Mouse (Mus musculus): ENCODE data around the gene Zfp217. TPM values are rescaled to one million over a fixed set of nuclear protein-coding genes. Genes with fewer than 3 reads are reported as not detected.

Zfp217 gene
- total and polyA plus RNA-seq, 3 experiments = 5.3 to 12.1 (median 10.0) TPM

- H3K4me2 ChIP-seq (ENCODE audit: insufficient read depth, low read depth, poor library complexity, severe bottlenecking) = peak overlapping the region; percentile 94
- H3K4me3 ChIP-seq (replicated peaks in 1 of 3; ENCODE audit: low read depth in 2 of 3, low read length in 2 of 3, poor library complexity in 1 of 3) = peak overlapping the region in 2 of 3 experiments; percentile 18 to 20
- H3K9me3 ChIP-seq (replicated peaks; ENCODE audit: low read length) = no peaks in the 10 kb centered on the region
- peak overlapping the region; percentile 52 for H3K9ac ChIP-seq (ENCODE audit: insufficient read depth, low read depth)
- dilution Hi-C loops (cut with MboI; ENCODE audit: extremely low pct_ligation_motif_present, extremely low pct_unique_long_range_greater_than_20kb, low sequenced_read_pairs) = no loop called here
- no peaks in the 10 kb centered on the region for H3K27me3 ChIP-seq (replicated peaks)
- in situ Hi-C loops (cut with MboI; ENCODE audit: low pct_ligation_motif_present, low pct_unique_long_range_greater_than_20kb, low sequenced_read_pairs) = no loop called here
- TF ChIP-seq ELF1 (IDR thresholded peaks at IDR 0.05; ENCODE audit: low read depth, low read length) (no peak), GABPA (IDR thresholded peaks at IDR 0.05; ENCODE audit: insufficient replicate concordance, low read depth, low read length) (no peak), CTCF (conservative IDR thresholded peaks at IDR 0.05 in 1 of 2, IDR thresholded peaks at IDR 0.05 in 1 of 2; ENCODE audit: low read depth in 2 of 2, low read length in 2 of 2) (no peak), USF1 (IDR thresholded peaks at IDR 0.05; ENCODE audit: low read depth, low read length) (no peak), ZMIZ1 (IDR thresholded peaks at IDR 0.05; ENCODE audit: low read depth, low read length) (no peak), MAZ (IDR thresholded peaks at IDR 0.05; ENCODE audit: low read depth, low read length) (no peak), POLR2AphosphoS2 (IDR thresholded peaks at IDR 0.05; ENCODE audit: low read depth, low read length) (no peak), POLR2A (IDR thresholded peaks at IDR 0.05; ENCODE audit: low read depth, low read length) (peak; percentile 35; the same call in 1 of the 2 replicates), CHD2 (IDR thresholded peaks at IDR 0.05; ENCODE audit: low read length) (0 out of 2 replicates have a peak, but pooled peaks have one; percentile 18), TBP (conservative IDR thresholded peaks at IDR 0.05; ENCODE audit: low read depth, low read length) (no peak), SIN3A (IDR thresholded peaks at IDR 0.05; ENCODE audit: low read length) (no peak)
- H3K4me1 ChIP-seq (ENCODE audit: control insufficient read depth in 1 of 2, insufficient read depth in 2 of 2) = peaks cover 16 to 62% of the 10 kb centered on the region in 2 experiments
- peak; percentile 59 for DNase-seq (ENCODE audit: extremely low read depth)
- H3K36me3 ChIP-seq (replicated peaks in 1 of 2; ENCODE audit: control insufficient read depth in 1 of 2, insufficient read depth in 1 of 2, low read length in 1 of 2) = peaks cover 3 to 27% of the 10 kb centered on the region in 2 experiments
- peak overlapping the region; percentile 40 for H3K27ac ChIP-seq (ENCODE audit: insufficient read depth, low read depth)
- H3K79me2 ChIP-seq (replicated peaks; ENCODE audit: control insufficient read depth, extremely low read depth, insufficient read depth, poor library complexity, severe bottlenecking) = peaks cover 41% of the 10 kb centered on the region
These were observed 20.4 kb downstream of the Zfp217 start for GRCm38 (mm10) chr2:170127523-170127922.

GRCm38 (mm10) chr2:170126266-170126665 is 21.6 kb downstream of the Zfp217 start:
- Histone ChIP-seq H3K27me3 (replicated peaks) (no peaks in the 10 kb centered on the region), H3K4me3 (replicated peaks in 1 of 3; ENCODE audit: low read depth in 2 of 3, low read length in 2 of 3, poor library complexity in 1 of 3) (peak overlapping the region in 1 of 3 experiments; percentile 5), H3K9me3 (replicated peaks; ENCODE audit: low read length) (no peaks in the 10 kb centered on the region), H3K4me1 (ENCODE audit: control insufficient read depth in 1 of 2, insufficient read depth in 2 of 2) (peaks cover 16 to 72% of the 10 kb centered on the region in 2 experiments), H3K9ac (ENCODE audit: insufficient read depth, low read depth) (no peak overlapping the region), H3K4me2 (ENCODE audit: insufficient read depth, low read depth, poor library complexity, severe bottlenecking) (no peak overlapping the region), H3K36me3 (replicated peaks in 1 of 2; ENCODE audit: control insufficient read depth in 1 of 2, insufficient read depth in 1 of 2, low read length in 1 of 2) (peaks cover 4 to 37% of the 10 kb centered on the region in 2 experiments), H3K79me2 (replicated peaks; ENCODE audit: control insufficient read depth, extremely low read depth, insufficient read depth, poor library complexity, severe bottlenecking) (peaks cover 46% of the 10 kb centered on the region), H3K27ac (ENCODE audit: insufficient read depth, low read depth) (no peak overlapping the region)
- DNase-seq (ENCODE audit: extremely low read depth) = no peak
- dilution Hi-C loops (cut with MboI; ENCODE audit: extremely low pct_ligation_motif_present, extremely low pct_unique_long_range_greater_than_20kb, low sequenced_read_pairs) (no loop called here), in situ Hi-C loops (cut with MboI; ENCODE audit: low pct_ligation_motif_present, low pct_unique_long_range_greater_than_20kb, low sequenced_read_pairs) (no loop called here)
- TF ChIP-seq KAT2A (IDR thresholded peaks at IDR 0.05; ENCODE audit: insufficient replicate concordance, low read length) = no peak
- no peak for TF ChIP-seq MAZ (IDR thresholded peaks at IDR 0.05; ENCODE audit: low read depth, low read length)
- no peak for TF ChIP-seq ZKSCAN1 (IDR thresholded peaks at IDR 0.05; ENCODE audit: borderline replicate concordance, low read depth, low read length)
- no peak for TF ChIP-seq USF2 (conservative IDR thresholded peaks at IDR 0.05; ENCODE audit: low read depth, low read length)
- no peak for TF ChIP-seq MAX (IDR thresholded peaks at IDR 0.05; ENCODE audit: low read length)
- TF ChIP-seq ZMIZ1 (IDR thresholded peaks at IDR 0.05; ENCODE audit: low read depth, low read length) = no peak
- no peak for TF ChIP-seq E2F4 (IDR thresholded peaks at IDR 0.05; ENCODE audit: insufficient replicate concordance, low read depth, low read length)
- no peak for TF ChIP-seq POLR2A (IDR thresholded peaks at IDR 0.05; ENCODE audit: low read depth, low read length)
- no peak for TF ChIP-seq JUND (conservative IDR thresholded peaks at IDR 0.05; ENCODE audit: low read depth, low read length)
- no peak for TF ChIP-seq ELF1 (IDR thresholded peaks at IDR 0.05; ENCODE audit: low read depth, low read length)
- TF ChIP-seq IRF4 (IDR thresholded peaks at IDR 0.05; ENCODE audit: low read depth, low read length) = no peak
- TF ChIP-seq POLR2AphosphoS2 (IDR thresholded peaks at IDR 0.05; ENCODE audit: low read depth, low read length) = no peak
- no peak for TF ChIP-seq JUN (IDR thresholded peaks at IDR 0.05; ENCODE audit: insufficient read depth, low read depth, low read length)
- TF ChIP-seq SIN3A (IDR thresholded peaks at IDR 0.05; ENCODE audit: low read length) = no peak
- no peak for TF ChIP-seq USF1 (IDR thresholded peaks at IDR 0.05; ENCODE audit: low read depth, low read length)
- TF ChIP-seq PAX5 (IDR thresholded peaks at IDR 0.05; ENCODE audit: low read length) = no peak
- no peak for TF ChIP-seq ETS1 (conservative IDR thresholded peaks at IDR 0.05; ENCODE audit: low read depth, low read length)
- no peak for TF ChIP-seq BHLHE40 (IDR thresholded peaks at IDR 0.05; ENCODE audit: low read depth, low read length)
- no peak for TF ChIP-seq HCFC1 (IDR thresholded peaks at IDR 0.05; ENCODE audit: low read depth, low read length)

All from CH12.LX (cell line).